In genomic region chr14:122821002-122821401, GRCm38 (mm10) we compare ENCODE assay signal across 25 mouse cellular contexts.
DNase-seq lines count a peak whose midpoint lies in the region; ATAC-seq and TF ChIP-seq lines count a peak whose summit lies in the region.
"Had no signal": no experiment of that assay in that cellular context is flagged by ENCODE, and none has a peak within 500 bp of the region (broad histone marks: within the 10 kb centered on the region; RNA-seq: fewer than 3 reads in every experiment).

No protein-coding gene starts in this region.

- WGBS in hindbrain, embryonic 16.5 days: 54% methylated on average over 3 of the region's 3 CpGs
- WGBS in hindbrain, embryonic 10.5 days: 86% methylated on average over 3 of the region's 3 CpGs
- 60% methylated on average over 3 of the region's 3 CpGs for WGBS in hindbrain, postnatal 0 days

- TF ChIP-seq POLR2A in brain, embryonic 14.5 days (IDR thresholded peaks at IDR 0.05; ENCODE audit: borderline replicate concordance, extremely low read depth, insufficient read depth, insufficient read length, poor library complexity, severe bottlenecking): no peak

- no peak for DNase-seq in hindbrain, embryonic 10.5 days (ENCODE audit: low spot score)
- DNase-seq in brain, embryonic 14.5 days (ENCODE audit: low read depth): peak; percentile 23
- peak; percentile 20 for DNase-seq in hindbrain, postnatal 0 days (ENCODE audit: low spot score)
- DNase-seq in right cerebral cortex, postnatal 36 days (ENCODE audit: low spot score in 2 of 2): no peak
- DNase-seq in urinary bladder, postnatal 4 days (ENCODE audit: low spot score in 2 of 2): no peak
- DNase-seq: adrenal gland, adult 2 months; adrenal gland, postnatal 14 days; cerebellum, adult 11-12 months; cerebellum, adult 8-10 months; cerebellum, postnatal 10 days; cerebellum, postnatal 36 days; embryo, embryonic 11 days; gastrocnemius, postnatal 25 days; heart, adult 18-20 months; heart, postnatal 14 days; heart, postnatal 4 days had no signal

- no peak overlapping the region for H3K4me3 ChIP-seq in hindbrain, embryonic 16.5 days (ENCODE audit: low read length)
- no peak overlapping the region for H3K4me3 ChIP-seq in hindbrain, embryonic 10.5 days
- no peak overlapping the region for H3K4me3 ChIP-seq in hindbrain, postnatal 0 days (ENCODE audit: low read length)
- H3K4me3 ChIP-seq: embryonic facial prominence, embryonic 10.5 days; embryonic facial prominence, embryonic 13.5 days; erythroblast, embryonic 14.5 days; forebrain, embryonic 12.5 days; forebrain, embryonic 15.5 days; heart, embryonic 10.5 days; heart, embryonic 13.5 days had no signal

- ATAC-seq in hindbrain, embryonic 16.5 days: peak; percentile 63; the same call in 1 of the 2 replicates
- ATAC-seq in hindbrain, postnatal 0 days: no peak
- ATAC-seq: CD4-positive, CD25-positive, alpha-beta regulatory T cell, adult 4 months; forebrain, embryonic 15.5 days had no signal

- TF ChIP-seq CTCF in brain, embryonic 14.5 days (IDR thresholded peaks at IDR 0.05; ENCODE audit: borderline replicate concordance, extremely low read depth, insufficient read depth, insufficient read length): no peak
- no peak for TF ChIP-seq CTCF in hindbrain, postnatal 0 days (IDR thresholded peaks at IDR 0.05; ENCODE audit: low read depth)

- H3K27ac ChIP-seq in hindbrain, embryonic 16.5 days (ENCODE audit: low read depth, low read length): no peak overlapping the region
- H3K27ac ChIP-seq in hindbrain, embryonic 10.5 days: no peak overlapping the region
- H3K27ac ChIP-seq in hindbrain, postnatal 0 days: no peak overlapping the region
- H3K27ac ChIP-seq: embryonic facial prominence, embryonic 10.5 days; embryonic facial prominence, embryonic 13.5 days; forebrain, embryonic 12.5 days; forebrain, embryonic 15.5 days; heart, embryonic 10.5 days; heart, embryonic 13.5 days had no signal

- H3K9ac ChIP-seq in hindbrain, embryonic 16.5 days (ENCODE audit: low read depth, low read length): no peak overlapping the region
- no peak overlapping the region for H3K9ac ChIP-seq in hindbrain, postnatal 0 days (replicated peaks; ENCODE audit: low read length)
- H3K9ac ChIP-seq: embryonic facial prominence, embryonic 13.5 days; forebrain, embryonic 12.5 days; forebrain, embryonic 15.5 days; heart, embryonic 13.5 days had no signal

- H3K27me3 ChIP-seq in hindbrain, embryonic 16.5 days (replicated peaks; ENCODE audit: control insufficient read depth, insufficient read depth, low read length): no peaks in the 10 kb centered on the region
- H3K27me3 ChIP-seq in hindbrain, embryonic 10.5 days (ENCODE audit: insufficient read depth, poor library complexity, severe bottlenecking): no peaks in the 10 kb centered on the region
- H3K27me3 ChIP-seq in hindbrain, postnatal 0 days (ENCODE audit: insufficient read depth, low read length): no peaks in the 10 kb centered on the region
- H3K27me3 ChIP-seq: embryonic facial prominence, embryonic 13.5 days; forebrain, embryonic 12.5 days; forebrain, embryonic 15.5 days; heart, embryonic 13.5 days had no signal

- no peaks in the 10 kb centered on the region for H3K4me1 ChIP-seq in hindbrain, embryonic 16.5 days (ENCODE audit: control insufficient read depth, insufficient read depth, low read depth, low read length)
- H3K4me1 ChIP-seq in hindbrain, embryonic 10.5 days (replicated peaks): no peaks in the 10 kb centered on the region
- H3K4me1 ChIP-seq in hindbrain, postnatal 0 days (ENCODE audit: insufficient read depth, low read length): no peaks in the 10 kb centered on the region
- H3K4me1 ChIP-seq: embryonic facial prominence, embryonic 10.5 days; embryonic facial prominence, embryonic 13.5 days; forebrain, embryonic 12.5 days; forebrain, embryonic 15.5 days; heart, embryonic 10.5 days; heart, embryonic 13.5 days had no signal

- no peak overlapping the region for H3K4me2 ChIP-seq in hindbrain, embryonic 16.5 days (ENCODE audit: low read length)
- H3K4me2 ChIP-seq in hindbrain, postnatal 0 days (ENCODE audit: low read depth, low read length): no peak overlapping the region
- H3K4me2 ChIP-seq: embryonic facial prominence, embryonic 13.5 days; forebrain, embryonic 12.5 days; forebrain, embryonic 15.5 days; heart, embryonic 13.5 days had no signal

- H3K9me3 ChIP-seq in hindbrain, embryonic 16.5 days (ENCODE audit: control insufficient read depth, low read length): no peaks in the 10 kb centered on the region
- H3K9me3 ChIP-seq in hindbrain, embryonic 10.5 days: no peaks in the 10 kb centered on the region
- no peaks in the 10 kb centered on the region for H3K9me3 ChIP-seq in hindbrain, postnatal 0 days (ENCODE audit: low read length)
- H3K9me3 ChIP-seq: embryonic facial prominence, embryonic 10.5 days; embryonic facial prominence, embryonic 13.5 days; forebrain, embryonic 12.5 days; forebrain, embryonic 15.5 days; heart, embryonic 10.5 days; heart, embryonic 13.5 days had no signal

- H3K36me3 ChIP-seq in hindbrain, embryonic 16.5 days (ENCODE audit: control insufficient read depth, insufficient read depth, low read length): no peaks in the 10 kb centered on the region
- H3K36me3 ChIP-seq in hindbrain, embryonic 10.5 days: no peaks in the 10 kb centered on the region
- H3K36me3 ChIP-seq in hindbrain, postnatal 0 days (ENCODE audit: insufficient read depth, low read length): no peaks in the 10 kb centered on the region
- H3K36me3 ChIP-seq: embryonic facial prominence, embryonic 10.5 days; embryonic facial prominence, embryonic 13.5 days; forebrain, embryonic 12.5 days; forebrain, embryonic 15.5 days; heart, embryonic 10.5 days; heart, embryonic 13.5 days had no signal

Comparison
In these comparisons a context has a peak if more than half of its experiments do, and no peak if none do; other contexts are left out.
1. DNase-seq: peak in brain, embryonic 14.5 days (single experiment) and hindbrain, postnatal 0 days (single experiment); none in hindbrain, embryonic 10.5 days (single experiment), right cerebral cortex, postnatal 36 days (0 of 2) and urinary bladder, postnatal 4 days (0 of 2).